Mouse (Mus musculus) adrenal gland, postnatal 10 days (tissue): Measurements from ENCODE around the gene 4933430I17Rik. TPM values are rescaled to one million over a fixed set of nuclear protein-coding genes. Genes with fewer than 3 reads are reported as not detected.
A peak's percentile ranks its signal among the peaks of the same experiment; 100 is the strongest.

Experiments
- DNase-seq: peaks from one replicate; pipeline ENCODE4 v3.0.0; 2021; ENCODE audit warnings: mixed read lengths
- total RNA-seq, 2 experiments: library from RNA; stranded (reverse); gene quantifications; 2 replicates each; pipeline ENCODE4 v1.2.3; 2021

Gene 4933430I17Rik
- total RNA-seq, 2 experiments from 2014 or later = 0.42 to 0.58 TPM

- peak; percentile 1 for DNase-seq
These were observed 21.7 kb upstream of the 4933430I17Rik start, which contains the start of gene Hdhd3 for GRCm38 (mm10) chr4:62503374-62503970. Gene Hdhd3, minus strand, starts transcription at chr4:62503467.

GRCm38 (mm10) chr4:62505991-62506390 lies 19.2 kb upstream of the 4933430I17Rik start:
- no peak for DNase-seq

- peak; percentile 57 for DNase-seq
These were observed 18.4 kb upstream of the 4933430I17Rik start for GRCm38 (mm10) chr4:62506798-62507197.

- DNase-seq = no peak
These were observed 16.3 kb upstream of the 4933430I17Rik start for GRCm38 (mm10) chr4:62508839-62509238.

GRCm38 (mm10) chr4:62509946-62510345 lies 15.2 kb upstream of the 4933430I17Rik start:
- DNase-seq = peak; percentile 90

- DNase-seq = no peak
These were observed 11.1 kb upstream of the 4933430I17Rik start for GRCm38 (mm10) chr4:62513998-62514506.

GRCm38 (mm10) chr4:62514995-62515394 lies 10.2 kb upstream of the 4933430I17Rik start:
- DNase-seq = no peak

GRCm38 (mm10) chr4:62515490-62515889 lies 9.7 kb upstream of the 4933430I17Rik start:
- DNase-seq = no peak

GRCm38 (mm10) chr4:62516079-62516478 lies 9.1 kb upstream of the 4933430I17Rik start:
- DNase-seq = peak; percentile 65

- no peak for DNase-seq
These were observed 8.6 kb upstream of the 4933430I17Rik start for GRCm38 (mm10) chr4:62516579-62516978.

- DNase-seq = no peak
These were observed 8.1 kb upstream of the 4933430I17Rik start for GRCm38 (mm10) chr4:62517046-62517445.

GRCm38 (mm10) chr4:62517538-62518415 lies 7.4 kb upstream of the 4933430I17Rik start:
- DNase-seq = no peak

- peak; percentile 76 for DNase-seq
These were observed 6.6 kb upstream of the 4933430I17Rik start for GRCm38 (mm10) chr4:62518416-62519121.

GRCm38 (mm10) chr4:62519122-62519848 lies 5.9 kb upstream of the 4933430I17Rik start:
- no peak for DNase-seq

- peak; percentile 95 for DNase-seq
These were observed 5.3 kb upstream of the 4933430I17Rik start, which contains the start of gene Alad for GRCm38 (mm10) chr4:62519849-62520233. Gene Alad, minus strand, starts transcription at chr4:62519918.

- DNase-seq = no peak
These were observed 4.2 kb upstream of the 4933430I17Rik start for GRCm38 (mm10) chr4:62520892-62521400.

GRCm38 (mm10) chr4:62525489-62525811 lies 281 bp downstream of the 4933430I17Rik start:
- DNase-seq = no peak

- no peak for DNase-seq
These were observed 1.1 kb downstream of the 4933430I17Rik start for GRCm38 (mm10) chr4:62526256-62526655.

GRCm38 (mm10) chr4:62527655-62528054 lies 2.5 kb downstream of the 4933430I17Rik start:
- DNase-seq = no peak

- DNase-seq = no peak
These were observed 8.6 kb downstream of the 4933430I17Rik start for GRCm38 (mm10) chr4:62533729-62534128.

GRCm38 (mm10) chr4:62541802-62542201 lies 16.6 kb downstream of the 4933430I17Rik start:
- DNase-seq = no peak

- no peak for DNase-seq
These were observed 18.6 kb downstream of the 4933430I17Rik start for GRCm38 (mm10) chr4:62543782-62544181.
